Comparison of ENCODE assay signal across 20 mouse cellular contexts in the genomic region with DNA sequence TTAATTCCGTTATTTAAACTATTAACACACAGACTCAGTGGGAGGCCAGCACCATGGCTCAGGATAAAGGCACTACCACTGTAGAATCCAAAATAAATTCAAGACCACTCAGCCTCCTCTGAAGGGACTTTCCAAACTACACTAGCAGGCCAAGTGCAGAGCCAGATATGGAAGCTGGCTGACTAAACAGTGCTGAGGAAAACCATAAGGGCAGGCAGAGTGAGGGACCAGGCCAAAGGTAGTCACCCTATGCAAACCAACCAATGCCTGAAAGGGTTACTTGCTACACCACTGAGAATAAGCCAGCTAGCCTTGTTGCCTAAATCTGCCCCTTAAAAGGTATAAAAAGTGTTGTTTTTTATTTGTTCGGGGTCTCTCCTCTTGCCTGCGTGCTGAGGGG. TPM values are rescaled to one million over a fixed set of nuclear protein-coding genes. Genes with fewer than 3 reads are reported as not detected.
DNase-seq lines count a peak whose midpoint lies in the region; ATAC-seq and TF ChIP-seq lines count a peak whose summit lies in the region.
"Had no signal": no experiment of that assay in that cellular context is flagged by ENCODE, and none has a peak within 500 bp of the region (broad histone marks: within the 10 kb centered on the region; RNA-seq: fewer than 3 reads in every experiment).

No protein-coding gene starts in this region.

- no peaks in the 10 kb centered on the region for H3K27me3 ChIP-seq in embryonic facial prominence, embryonic 13.5 days
- H3K27me3 ChIP-seq in embryonic facial prominence, embryonic 10.5 days (replicated peaks; ENCODE audit: low read depth, poor library complexity, severe bottlenecking) = no peaks in the 10 kb centered on the region
- no peaks in the 10 kb centered on the region for H3K27me3 ChIP-seq in CH12.LX (replicated peaks)
- H3K27me3 ChIP-seq: forebrain, embryonic 12.5 days; Patski had no signal

- 0 out of 2 replicates have a peak overlapping the region, but pooled peaks have one; percentile 27 for H3K9ac ChIP-seq in embryonic facial prominence, embryonic 13.5 days
- H3K9ac ChIP-seq in CH12.LX (ENCODE audit: insufficient read depth, low read depth) (no peak overlapping the region; the same call in 1 of the 2 replicates), ES-E14 (ENCODE audit: insufficient read depth, low read depth, low read length, poor library complexity, severe bottlenecking) (no peak overlapping the region)
- H3K9ac ChIP-seq: forebrain, embryonic 12.5 days had no signal

- no peak for TF ChIP-seq CTCF in CH12.LX (conservative IDR thresholded peaks at IDR 0.05 in 1 of 2, IDR thresholded peaks at IDR 0.05 in 1 of 2; ENCODE audit: low read depth in 2 of 2, low read length in 2 of 2)

- H3K4me2 ChIP-seq in embryonic facial prominence, embryonic 13.5 days = no peak overlapping the region
- H3K4me2 ChIP-seq in CH12.LX (ENCODE audit: insufficient read depth, low read depth, poor library complexity, severe bottlenecking) = peak overlapping the region; percentile 24; the same call in 1 of the 2 replicates
- H3K4me2 ChIP-seq: forebrain, embryonic 12.5 days had no signal

- dilution Hi-C loops in CH12.LX (cut with MboI; ENCODE audit: extremely low pct_ligation_motif_present, extremely low pct_unique_long_range_greater_than_20kb, low sequenced_read_pairs) = no loop called here

- no peak overlapping the region for H3K4me3 ChIP-seq in embryonic facial prominence, embryonic 13.5 days
- no peak overlapping the region for H3K4me3 ChIP-seq in embryonic facial prominence, embryonic 10.5 days
- H3K4me3 ChIP-seq in CH12.LX (replicated peaks in 1 of 3; ENCODE audit: low read depth in 2 of 3, low read length in 2 of 3, poor library complexity in 1 of 3) (no peak overlapping the region), ES-E14 (ENCODE audit: insufficient read depth in 1 of 2, low read depth in 1 of 2, low read length in 2 of 2, poor library complexity in 1 of 2, severe bottlenecking in 1 of 2) (no peak overlapping the region)
- H3K4me3 ChIP-seq: erythroblast, embryonic 14.5 days; forebrain, embryonic 10.5 days; forebrain, embryonic 12.5 days had no signal

- TF ChIP-seq RAD21 in CH12.LX (IDR thresholded peaks at IDR 0.05; ENCODE audit: low read depth, low read length) = no peak; the same call in 1 of the 2 replicates

- H3K9me3 ChIP-seq in embryonic facial prominence, embryonic 13.5 days = no peaks in the 10 kb centered on the region
- H3K9me3 ChIP-seq in embryonic facial prominence, embryonic 10.5 days = no peaks in the 10 kb centered on the region
- peaks cover 13% of the 10 kb centered on the region for H3K9me3 ChIP-seq in CH12.LX (replicated peaks; ENCODE audit: low read length)
- no peaks in the 10 kb centered on the region for H3K9me3 ChIP-seq in ES-E14 (ENCODE audit: control insufficient read depth, insufficient read depth, low read depth, low read length)
- H3K9me3 ChIP-seq: forebrain, embryonic 10.5 days; forebrain, embryonic 12.5 days had no signal

- peaks cover 3% of the 10 kb centered on the region; the same call in 1 of the 2 replicates for H3K4me1 ChIP-seq in embryonic facial prominence, embryonic 13.5 days
- peaks cover 8% of the 10 kb centered on the region for H3K4me1 ChIP-seq in embryonic facial prominence, embryonic 10.5 days
- H3K4me1 ChIP-seq in CH12.LX (ENCODE audit: control insufficient read depth in 1 of 2, insufficient read depth in 2 of 2) (peaks cover 20 to 75% of the 10 kb centered on the region in 2 experiments), ES-E14 (ENCODE audit: control insufficient read depth in 2 of 2, insufficient read depth in 2 of 2, low read length in 2 of 2, poor library complexity in 1 of 2) (0 out of 4 replicates have a peak, but pooled peaks cover 0 to 2% of the 10 kb centered on the region in 2 experiments)

- ATAC-seq in embryonic facial prominence, embryonic 13.5 days (ENCODE audit: insufficient number of reproducible peaks, insufficient read depth, low FRiP score, low TSS enrichment, low read depth) = no peak
- ATAC-seq in erythroblast, adult 5-6 weeks (replicated peaks; ENCODE audit: low FRiP score, poor library complexity, severe bottlenecking) = no peak
- ATAC-seq: activated CD4-positive, CD25-positive, alpha-beta regulatory T cell, adult 4 months; forebrain, embryonic 14.5 days; forebrain, embryonic 16.5 days; Patski had no signal

- peaks cover 11% of the 10 kb centered on the region for H3K36me3 ChIP-seq in embryonic facial prominence, embryonic 13.5 days
- peaks cover 39% of the 10 kb centered on the region for H3K36me3 ChIP-seq in embryonic facial prominence, embryonic 10.5 days (replicated peaks)
- H3K36me3 ChIP-seq in CH12.LX (replicated peaks in 1 of 2; ENCODE audit: control insufficient read depth in 1 of 2, insufficient read depth in 1 of 2, low read length in 1 of 2) (peaks cover 15 to 60% of the 10 kb centered on the region in 2 experiments), ES-E14 (ENCODE audit: control insufficient read depth, insufficient read depth, low read length, poor library complexity, severe bottlenecking) (peaks cover 3% of the 10 kb centered on the region; the same call in 1 of the 2 replicates)

- in situ Hi-C loops in CH12.LX (cut with MboI; ENCODE audit: low pct_ligation_motif_present, low pct_unique_long_range_greater_than_20kb, low sequenced_read_pairs) (no loop called here), ES-E14 (cut with MboI; ENCODE audit: low sequenced_read_pairs in 2 of 2, unreplicated experiment in 2 of 2) (no loop called here)

- DNase-seq in embryonic facial prominence, embryonic 10.5 days (ENCODE audit: low spot score) = no peak
- DNase-seq in CH12.LX (ENCODE audit: extremely low read depth) (peak; percentile 64), ES-E14 (ENCODE audit: low read depth, low spot score) (no peak)
- DNase-seq: adrenal gland, adult 8-10 months; adrenal gland, postnatal 14 days; adrenal gland, postnatal 36 days; cerebellum, adult 11 months; cerebellum, adult 2 months; cerebellum, adult 9-10 months; cerebellum, postnatal 10 days; cerebellum, postnatal 25 days had no signal

- no peak overlapping the region for H3K27ac ChIP-seq in embryonic facial prominence, embryonic 13.5 days
- no peak overlapping the region for H3K27ac ChIP-seq in embryonic facial prominence, embryonic 10.5 days (replicated peaks)
- peak overlapping the region; percentile 45 for H3K27ac ChIP-seq in CH12.LX (ENCODE audit: insufficient read depth, low read depth)
- H3K27ac ChIP-seq in ES-E14 (ENCODE audit: insufficient read depth, low read depth, low read length, poor library complexity, severe bottlenecking) = peak overlapping the region; percentile 43; the same call in 1 of the 2 replicates
- H3K27ac ChIP-seq: forebrain, embryonic 10.5 days; forebrain, embryonic 12.5 days had no signal

- TF ChIP-seq POLR2A in CH12.LX (IDR thresholded peaks at IDR 0.05; ENCODE audit: low read depth, low read length) = 0 out of 2 replicates have a peak, but pooled peaks have one; percentile 21

- WGBS in embryonic facial prominence, embryonic 13.5 days = 94% methylated on average over 3 of the region's 3 CpGs
- WGBS in embryonic facial prominence, embryonic 10.5 days = 93% methylated on average over 3 of the region's 3 CpGs

- TF ChIP-seq EP300 in CH12.LX (IDR thresholded peaks at IDR 0.05; ENCODE audit: low read length) = peak; percentile 25; the same call in 1 of the 2 replicates

- peaks cover 89% of the 10 kb centered on the region for H3K79me2 ChIP-seq in CH12.LX (replicated peaks; ENCODE audit: control insufficient read depth, extremely low read depth, insufficient read depth, poor library complexity, severe bottlenecking)

RNA-seq across cellular contexts. Expression of gene Retreg3, which starts 7.5 kb away (rescaled TPM):
- 19.2 and 21.4 TPM in 2 replicates for polyA plus RNA-seq in embryonic facial prominence, embryonic 13.5 days (2015; fragmentation: Nextera tagmentation; extraction: Ambion mirVana)
- polyA plus RNA-seq in embryonic facial prominence, embryonic 10.5 days (2016; fragmentation: Nextera tagmentation; extraction: Ambion mirVana) = 19.7 and 20.2 TPM in 2 replicates
- 46.5 and 48.2 TPM in 2 replicates for total RNA-seq in CH12.LX (2012; rRNA removed)
- total RNA-seq in CH12.LX (2014; rRNA removed) = 50.3 and 55.9 TPM in 2 replicates
- polyA plus RNA-seq in CH12.LX (2012; ENCODE audit: insufficient read length, low read depth) = 53.6 and 54.3 TPM in 2 replicates
- total RNA-seq in ES-E14 (2012; rRNA removed) = 60.4 and 65.2 TPM in 2 replicates
- total RNA-seq in erythroblast, adult 5-6 weeks (2015; ENCODE audit: low replicate concordance) = 35.7 and 40.3 TPM in 2 replicates
- 88.4 and 93.1 TPM in 2 replicates for total RNA-seq in erythroblast, adult 5-6 weeks (2017; ENCODE audit: low replicate concordance)

RNA-seq across cellular contexts. Expression of gene Tubg1, which starts 7.6 kb away (rescaled TPM):
- polyA plus RNA-seq in embryonic facial prominence, embryonic 13.5 days (2015; fragmentation: Nextera tagmentation; extraction: Ambion mirVana) = 69.7 and 77.2 TPM in 2 replicates
- 135 and 142 TPM in 2 replicates for polyA plus RNA-seq in embryonic facial prominence, embryonic 10.5 days (2016; fragmentation: Nextera tagmentation; extraction: Ambion mirVana)
- total RNA-seq in CH12.LX (2012; rRNA removed) = 108 and 116 TPM in 2 replicates
- total RNA-seq in CH12.LX (2014; rRNA removed) = 53.7 and 57.4 TPM in 2 replicates
- polyA plus RNA-seq in CH12.LX (2012; ENCODE audit: insufficient read length, low read depth) = 182 and 190 TPM in 2 replicates
- total RNA-seq in ES-E14 (2012; rRNA removed) = 27.5 and 38.6 TPM in 2 replicates
- 5.6 and 12.5 TPM in 2 replicates for total RNA-seq in erythroblast, adult 5-6 weeks (2015; ENCODE audit: low replicate concordance)
- 8.2 and 10.5 TPM in 2 replicates for total RNA-seq in erythroblast, adult 5-6 weeks (2017; ENCODE audit: low replicate concordance)

RNA-seq across cellular contexts. Expression of gene Psmc3ip, which starts 16.9 kb away (rescaled TPM):
- 43.5 and 46.1 TPM in 2 replicates for polyA plus RNA-seq in embryonic facial prominence, embryonic 13.5 days (2015; fragmentation: Nextera tagmentation; extraction: Ambion mirVana)
- 69.5 and 72.3 TPM in 2 replicates for polyA plus RNA-seq in embryonic facial prominence, embryonic 10.5 days (2016; fragmentation: Nextera tagmentation; extraction: Ambion mirVana)
- 63.7 and 106 TPM in 2 replicates for total RNA-seq in CH12.LX (2012; rRNA removed)
- total RNA-seq in CH12.LX (2014; rRNA removed) = 85.9 and 106 TPM in 2 replicates
- polyA plus RNA-seq in CH12.LX (2012; ENCODE audit: insufficient read length, low read depth) = 89.9 and 114 TPM in 2 replicates
- 20.6 and 31.5 TPM in 2 replicates for total RNA-seq in ES-E14 (2012; rRNA removed)
- 2.7 and 4.4 TPM in 2 replicates for total RNA-seq in erythroblast, adult 5-6 weeks (2015; ENCODE audit: low replicate concordance)
- 4.1 and 13.7 TPM in 2 replicates for total RNA-seq in erythroblast, adult 5-6 weeks (2017; ENCODE audit: low replicate concordance)

RNA-seq across cellular contexts. Expression of gene Mlx, which starts 25.1 kb away (rescaled TPM):
- polyA plus RNA-seq in embryonic facial prominence, embryonic 13.5 days (2015; fragmentation: Nextera tagmentation; extraction: Ambion mirVana) = 46.8 and 50.9 TPM in 2 replicates
- polyA plus RNA-seq in embryonic facial prominence, embryonic 10.5 days (2016; fragmentation: Nextera tagmentation; extraction: Ambion mirVana) = 40.6 and 41.0 TPM in 2 replicates
- total RNA-seq in CH12.LX (2012; rRNA removed) = 45.2 and 63.0 TPM in 2 replicates
- 93.1 and 116 TPM in 2 replicates for total RNA-seq in CH12.LX (2014; rRNA removed)
- 43.3 and 51.5 TPM in 2 replicates for polyA plus RNA-seq in CH12.LX (2012; ENCODE audit: insufficient read length, low read depth)
- total RNA-seq in ES-E14 (2012; rRNA removed) = 30.7 and 42.0 TPM in 2 replicates
- 20.5 and 26.9 TPM in 2 replicates for total RNA-seq in erythroblast, adult 5-6 weeks (2015; ENCODE audit: low replicate concordance)
- 18.4 and 23.7 TPM in 2 replicates for total RNA-seq in erythroblast, adult 5-6 weeks (2017; ENCODE audit: low replicate concordance)

RNA-seq across cellular contexts. Expression of gene Coasy, which starts 29.8 kb away (rescaled TPM):
- polyA plus RNA-seq in embryonic facial prominence, embryonic 13.5 days (2015; fragmentation: Nextera tagmentation; extraction: Ambion mirVana) = 40.8 and 43.8 TPM in 2 replicates
- 48.7 and 51.1 TPM in 2 replicates for polyA plus RNA-seq in embryonic facial prominence, embryonic 10.5 days (2016; fragmentation: Nextera tagmentation; extraction: Ambion mirVana)
- 74.9 and 78.9 TPM in 2 replicates for total RNA-seq in CH12.LX (2012; rRNA removed)
- 60.4 and 66.1 TPM in 2 replicates for total RNA-seq in CH12.LX (2014; rRNA removed)
- 56.6 and 63.4 TPM in 2 replicates for polyA plus RNA-seq in CH12.LX (2012; ENCODE audit: insufficient read length, low read depth)
- total RNA-seq in ES-E14 (2012; rRNA removed) = 21.9 and 22.9 TPM in 2 replicates
- total RNA-seq in erythroblast, adult 5-6 weeks (2015; ENCODE audit: low replicate concordance) = 6.7 and 7.5 TPM in 2 replicates
- total RNA-seq in erythroblast, adult 5-6 weeks (2017; ENCODE audit: low replicate concordance) = 3.8 and 9.6 TPM in 2 replicates

Comparison
In these comparisons a context has a peak if more than half of its experiments do, and no peak if none do; other contexts are left out.
1. H3K27ac ChIP-seq: peak in CH12.LX (single experiment) and ES-E14 (single experiment); none in embryonic facial prominence, embryonic 13.5 days (single experiment) and embryonic facial prominence, embryonic 10.5 days (single experiment).